Mouse (Mus musculus) lung, adult 2 months (tissue): ENCODE measurements around the gene Cntnap2. TPM values are rescaled to one million over a fixed set of nuclear protein-coding genes. Genes with fewer than 3 reads are reported as not detected.

Experiments
- DNase-seq: peaks from one replicate; pipeline ENCODE4 v3.0.0; 2022
- H3K4me1 ChIP-seq: fragments of 200-500 bp; 2 replicates; pipeline ENCODE4 v1.6.1; 2011; ENCODE audit warnings: low read length; ENCODE audit not compliant: control insufficient read depth, insufficient read depth
- H3K4me3 ChIP-seq: fragments of 200-500 bp; replicated peaks from 2 replicates; pipeline ENCODE3; 2011; ENCODE audit warnings: low read depth, mild to moderate bottlenecking, control low read depth, low read length; ENCODE audit errors: extremely low read depth
- CTCF ChIP-seq: fragments of 200-500 bp; IDR thresholded peaks from 2 replicates; pipeline ENCODE4 v1.5.1; 2011; ENCODE audit warnings: mild to moderate bottlenecking, low read length, control low read depth; ENCODE audit not compliant: insufficient read depth
- POLR2A ChIP-seq: fragments of 200-500 bp; IDR thresholded peaks from 2 replicates; pipeline ENCODE4 v1.6.1; 2011; ENCODE audit warnings: low read depth, mild to moderate bottlenecking, control low read depth, low read length, borderline replicate concordance; ENCODE audit errors: extremely low read depth
- whole genome bisulfite sequencing: fragments of 180-500 bp; shearing (Covaris S2); methylation state at CpG from one replicate; pipeline ENCODE4 v1.1.7; 2018; 5-methylcytosine and 5-hydroxymethylcytosine counted together
- polyA plus RNA-seq: library from polyadenylated mRNA; depleted of rRNA; stranded (reverse); fragments of >200 nt; gene quantifications from 2 replicates; pipeline ENCODE4 v1.2.3, GENCODE M21; 2012

The Cntnap2 gene
- polyA plus RNA-seq, 1 experiment = not detected

- 81% methylated on average over 1 of the region's 1 CpGs for WGBS
- Histone ChIP-seq H3K4me3 (no peak overlapping the region), H3K4me1 (no peaks in the 10 kb centered on the region)
- TF ChIP-seq POLR2A (no peak), CTCF (no peak)
- no peak for DNase-seq
Observed at GRCm38 (mm10) chr6:45229002-45229401, 169.8 kb downstream of the Cntnap2 start.

- WGBS = 84% methylated on average over 3 of the region's 3 CpGs
- no peaks in the 10 kb centered on the region for H3K4me1 ChIP-seq
- DNase-seq = no peak
- TF ChIP-seq CTCF (no peak), POLR2A (no peak)
- H3K4me3 ChIP-seq = no peak overlapping the region
Observed at GRCm38 (mm10) chr6:45232571-45232970, 173.4 kb downstream of the Cntnap2 start.

GRCm38 (mm10) chr6:45236531-45236930 is 177.4 kb downstream of the Cntnap2 start:
- WGBS = 81% methylated on average over 4 of the region's 4 CpGs
- Histone ChIP-seq H3K4me1 (no peaks in the 10 kb centered on the region), H3K4me3 (no peak overlapping the region)
- TF ChIP-seq CTCF (no peak), POLR2A (no peak)
- no peak for DNase-seq

GRCm38 (mm10) chr6:45238117-45238516 is 179.0 kb downstream of the Cntnap2 start:
- Histone ChIP-seq H3K4me1 (no peaks in the 10 kb centered on the region), H3K4me3 (no peak overlapping the region)
- DNase-seq = no peak
- TF ChIP-seq CTCF (no peak), POLR2A (no peak)

GRCm38 (mm10) chr6:45241218-45241617 is 182.1 kb downstream of the Cntnap2 start:
- TF ChIP-seq POLR2A = no peak
- TF ChIP-seq CTCF = no peak
- no peaks in the 10 kb centered on the region for H3K4me1 ChIP-seq
- 69% methylated on average over 1 of the region's 1 CpGs for WGBS
- no peak overlapping the region for H3K4me3 ChIP-seq
- no peak for DNase-seq

- DNase-seq = no peak
- H3K4me3 ChIP-seq = no peak overlapping the region
- 75% methylated on average over 1 of the region's 1 CpGs for WGBS
- H3K4me1 ChIP-seq = no peaks in the 10 kb centered on the region
- TF ChIP-seq CTCF = no peak
Observed at GRCm38 (mm10) chr6:45244680-45245079, 185.5 kb downstream of the Cntnap2 start.

GRCm38 (mm10) chr6:45258047-45258446 is 198.9 kb downstream of the Cntnap2 start:
- WGBS = 45% methylated on average over 1 of the region's 1 CpGs
- no peaks in the 10 kb centered on the region for H3K4me1 ChIP-seq
- H3K4me3 ChIP-seq = no peak overlapping the region
- no peak for TF ChIP-seq POLR2A
- TF ChIP-seq CTCF = no peak
- no peak for DNase-seq

- Histone ChIP-seq H3K4me3 (no peak overlapping the region), H3K4me1 (no peaks in the 10 kb centered on the region)
- TF ChIP-seq POLR2A (no peak), CTCF (no peak)
- no peak for DNase-seq
- 69% methylated on average over 2 of the region's 2 CpGs for WGBS
Observed at GRCm38 (mm10) chr6:45271537-45271936, 212.4 kb downstream of the Cntnap2 start.

- 41% methylated on average over 1 of the region's 1 CpGs for WGBS
- Histone ChIP-seq H3K4me1 (no peaks in the 10 kb centered on the region), H3K4me3 (no peak overlapping the region)
- DNase-seq = no peak
- TF ChIP-seq POLR2A (no peak), CTCF (no peak)
Observed at GRCm38 (mm10) chr6:45273259-45273775, 214.2 kb downstream of the Cntnap2 start.

- Histone ChIP-seq H3K4me1 (no peaks in the 10 kb centered on the region), H3K4me3 (no peak overlapping the region)
- TF ChIP-seq POLR2A (no peak), CTCF (no peak)
- no peak for DNase-seq
- 62% methylated on average over 1 of the region's 1 CpGs for WGBS
Observed at GRCm38 (mm10) chr6:45290154-45290553, 231.0 kb downstream of the Cntnap2 start.
